Mouse (Mus musculus): Measurements from ENCODE around the gene Tuba1c. TPM values are rescaled to one million over a fixed set of nuclear protein-coding genes. Genes with fewer than 3 reads are reported as not detected.
A peak's percentile ranks its signal among the peaks of the same experiment; 100 is the strongest.

The Tuba1c gene
- total and polyA plus RNA-seq, 3 experiments: 178 to 390 (median 220) TPM

DNA sequence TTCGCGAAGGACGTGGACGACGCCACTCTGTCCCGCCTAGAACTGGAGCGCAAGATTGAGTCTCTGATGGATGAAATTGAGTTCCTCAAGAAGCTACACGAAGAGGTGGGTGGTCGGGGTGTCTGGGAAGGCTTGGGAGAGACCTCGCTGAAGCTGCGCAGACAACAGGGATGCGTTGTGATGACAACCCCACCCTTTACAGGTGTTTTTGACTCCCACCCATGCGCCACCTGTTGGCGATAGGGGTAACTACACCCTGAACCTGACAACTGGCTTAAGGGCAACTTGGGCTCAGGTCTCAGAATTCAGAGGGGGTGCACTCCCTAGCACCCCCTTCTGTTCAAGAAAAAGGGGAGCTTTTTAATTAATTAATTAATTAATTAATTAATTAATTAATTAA lies 26.6 kb downstream of the Tuba1c start:
- TF ChIP-seq ELF1 (IDR thresholded peaks at IDR 0.05; ENCODE audit: low read depth, low read length) (no peak), MAFK (IDR thresholded peaks at IDR 0.05; ENCODE audit: insufficient replicate concordance, low read length) (no peak), RAD21 (IDR thresholded peaks at IDR 0.05; ENCODE audit: low read depth, low read length) (peak; percentile 12), SMC3 (IDR thresholded peaks at IDR 0.05; ENCODE audit: low read depth, low read length) (peak; percentile 50), CTCF (conservative IDR thresholded peaks at IDR 0.05 in 1 of 2, IDR thresholded peaks at IDR 0.05 in 1 of 2; ENCODE audit: low read depth in 2 of 2, low read length in 2 of 2) (peak; percentile 67 to 92), USF2 (conservative IDR thresholded peaks at IDR 0.05; ENCODE audit: low read depth, low read length) (no peak)
- no peaks in the 10 kb centered on the region for H3K4me1 ChIP-seq (ENCODE audit: control insufficient read depth in 1 of 2, insufficient read depth in 2 of 2)
- no peak overlapping the region for H3K4me3 ChIP-seq (replicated peaks in 1 of 3; ENCODE audit: low read depth in 2 of 3, low read length in 2 of 3, poor library complexity in 1 of 3)
- no peak overlapping the region for H3K27ac ChIP-seq (ENCODE audit: insufficient read depth, low read depth)
- no peaks in the 10 kb centered on the region for H3K79me2 ChIP-seq (replicated peaks; ENCODE audit: control insufficient read depth, extremely low read depth, insufficient read depth, poor library complexity, severe bottlenecking)
- peaks cover 66% of the 10 kb centered on the region for H3K27me3 ChIP-seq (replicated peaks)
- H3K9ac ChIP-seq (ENCODE audit: insufficient read depth, low read depth): no peak overlapping the region
- peak; percentile 58 for DNase-seq (ENCODE audit: extremely low read depth)
- in situ Hi-C loops (cut with MboI; ENCODE audit: low pct_ligation_motif_present, low pct_unique_long_range_greater_than_20kb, low sequenced_read_pairs): no loop called here
- no peaks in the 10 kb centered on the region for H3K36me3 ChIP-seq (replicated peaks in 1 of 2; ENCODE audit: control insufficient read depth in 1 of 2, insufficient read depth in 1 of 2, low read length in 1 of 2)
- peaks cover 13% of the 10 kb centered on the region for H3K9me3 ChIP-seq (replicated peaks; ENCODE audit: low read length)
- no peak overlapping the region for H3K4me2 ChIP-seq (ENCODE audit: insufficient read depth, low read depth, poor library complexity, severe bottlenecking)
- dilution Hi-C loops (cut with MboI; ENCODE audit: extremely low pct_ligation_motif_present, extremely low pct_unique_long_range_greater_than_20kb, low sequenced_read_pairs): no loop called here

DNA sequence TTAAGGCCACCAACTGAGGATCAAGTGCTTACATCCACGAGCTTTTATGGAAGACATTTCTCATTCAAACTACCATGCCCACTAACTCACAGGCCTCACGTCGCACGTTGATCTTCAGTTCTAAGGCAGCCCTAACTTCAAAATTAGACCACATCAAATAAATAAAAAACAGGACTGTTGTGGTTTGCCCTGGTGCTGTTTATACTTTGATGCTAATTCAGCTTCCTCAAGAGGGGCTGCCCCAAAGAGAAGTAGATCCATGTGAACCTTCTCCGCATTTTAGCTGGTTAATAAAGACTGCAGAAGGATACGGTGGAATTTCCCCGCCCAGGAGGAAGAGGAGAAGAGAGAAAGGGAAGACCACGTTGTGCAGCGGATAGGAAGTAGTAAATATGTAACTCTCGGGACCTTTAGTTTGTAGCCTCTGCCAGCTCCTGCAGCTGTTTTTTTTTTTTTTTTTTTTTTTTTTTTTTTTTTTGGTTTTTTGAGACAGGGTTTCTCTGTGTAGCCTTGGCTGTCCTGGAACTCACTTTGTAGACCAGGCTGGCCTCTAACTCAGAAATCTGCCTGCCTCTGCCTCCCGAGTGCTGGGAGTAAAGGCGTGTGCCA lies 36.0 kb downstream of the Tuba1c start:
- no peaks in the 10 kb centered on the region for H3K79me2 ChIP-seq (replicated peaks; ENCODE audit: control insufficient read depth, extremely low read depth, insufficient read depth, poor library complexity, severe bottlenecking)
- dilution Hi-C loops (cut with MboI; ENCODE audit: extremely low pct_ligation_motif_present, extremely low pct_unique_long_range_greater_than_20kb, low sequenced_read_pairs): no loop called here
- in situ Hi-C loops (cut with MboI; ENCODE audit: low pct_ligation_motif_present, low pct_unique_long_range_greater_than_20kb, low sequenced_read_pairs): no loop called here
- peaks cover 33% of the 10 kb centered on the region for H3K27me3 ChIP-seq (replicated peaks)
- H3K9ac ChIP-seq (ENCODE audit: insufficient read depth, low read depth): no peak overlapping the region
- H3K4me1 ChIP-seq (ENCODE audit: control insufficient read depth in 1 of 2, insufficient read depth in 2 of 2): peaks cover 0 to 10% of the 10 kb centered on the region in 2 experiments; a peak in 2 of 4 replicates
- TF ChIP-seq ZNF384 (IDR thresholded peaks at IDR 0.05; ENCODE audit: low read depth, low read length): peak; percentile 73
- TF ChIP-seq CHD2 (IDR thresholded peaks at IDR 0.05; ENCODE audit: low read length): no peak
- TF ChIP-seq RAD21 (IDR thresholded peaks at IDR 0.05; ENCODE audit: low read depth, low read length): no peak
- H3K4me2 ChIP-seq (ENCODE audit: insufficient read depth, low read depth, poor library complexity, severe bottlenecking): no peak overlapping the region
- DNase-seq (ENCODE audit: extremely low read depth): no peak
- H3K27ac ChIP-seq (ENCODE audit: insufficient read depth, low read depth): no peak overlapping the region
- H3K9me3 ChIP-seq (replicated peaks; ENCODE audit: low read length): no peaks in the 10 kb centered on the region
- H3K4me3 ChIP-seq (replicated peaks in 1 of 3; ENCODE audit: low read depth in 2 of 3, low read length in 2 of 3, poor library complexity in 1 of 3): no peak overlapping the region
- H3K36me3 ChIP-seq (replicated peaks in 1 of 2; ENCODE audit: control insufficient read depth in 1 of 2, insufficient read depth in 1 of 2, low read length in 1 of 2): no peaks in the 10 kb centered on the region

DNA sequence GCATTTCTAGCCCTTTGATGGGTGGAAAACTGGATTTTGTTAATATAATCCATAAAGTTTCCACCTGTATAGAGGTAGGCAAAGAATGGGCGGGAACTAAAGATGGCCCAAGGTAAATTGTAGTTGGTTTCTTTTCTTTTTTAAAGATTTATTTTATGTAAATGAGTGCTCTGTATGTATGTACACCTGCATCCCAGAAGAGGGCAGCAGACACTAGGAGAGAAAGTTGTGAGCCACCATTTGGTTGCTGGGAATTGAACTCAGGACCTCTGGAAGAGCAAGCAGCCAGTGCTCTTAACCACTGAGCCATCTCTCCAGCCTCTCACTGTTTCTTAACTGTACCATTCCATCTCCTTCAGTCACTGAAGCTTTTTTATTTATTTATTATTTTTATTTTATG lies 42.3 kb downstream of the Tuba1c start:
- Histone ChIP-seq H3K4me3 (replicated peaks in 1 of 3; ENCODE audit: low read depth in 2 of 3, low read length in 2 of 3, poor library complexity in 1 of 3) (no peak overlapping the region), H3K9ac (ENCODE audit: insufficient read depth, low read depth) (no peak overlapping the region), H3K27me3 (replicated peaks) (peaks cover 13% of the 10 kb centered on the region), H3K9me3 (replicated peaks; ENCODE audit: low read length) (peaks cover 5% of the 10 kb centered on the region), H3K4me2 (ENCODE audit: insufficient read depth, low read depth, poor library complexity, severe bottlenecking) (no peak overlapping the region), H3K4me1 (ENCODE audit: control insufficient read depth in 1 of 2, insufficient read depth in 2 of 2) (peaks cover 2 to 15% of the 10 kb centered on the region in 2 experiments; a peak in 2 of 4 replicates), H3K27ac (ENCODE audit: insufficient read depth, low read depth) (no peak overlapping the region), H3K36me3 (replicated peaks in 1 of 2; ENCODE audit: control insufficient read depth in 1 of 2, insufficient read depth in 1 of 2, low read length in 1 of 2) (peaks cover 5 to 10% of the 10 kb centered on the region in 2 experiments), H3K79me2 (replicated peaks; ENCODE audit: control insufficient read depth, extremely low read depth, insufficient read depth, poor library complexity, severe bottlenecking) (peaks cover 9% of the 10 kb centered on the region)
- no peak for DNase-seq (ENCODE audit: extremely low read depth)
- in situ Hi-C loops (cut with MboI; ENCODE audit: low pct_ligation_motif_present, low pct_unique_long_range_greater_than_20kb, low sequenced_read_pairs) (no loop called here), dilution Hi-C loops (cut with MboI; ENCODE audit: extremely low pct_ligation_motif_present, extremely low pct_unique_long_range_greater_than_20kb, low sequenced_read_pairs) (no loop called here)
- peak; percentile 24 for TF ChIP-seq RAD21 (IDR thresholded peaks at IDR 0.05; ENCODE audit: low read depth, low read length)
- TF ChIP-seq CTCF (conservative IDR thresholded peaks at IDR 0.05 in 1 of 2, IDR thresholded peaks at IDR 0.05 in 1 of 2; ENCODE audit: low read depth in 2 of 2, low read length in 2 of 2): peak in 1 of 2 experiments; percentile 49; a peak in 2 of 4 replicates
- no peak for TF ChIP-seq ZC3H11A (IDR thresholded peaks at IDR 0.05; ENCODE audit: low read depth, low read length)
- no peak for TF ChIP-seq MAZ (IDR thresholded peaks at IDR 0.05; ENCODE audit: low read depth, low read length)
- TF ChIP-seq POLR2A (IDR thresholded peaks at IDR 0.05; ENCODE audit: low read depth, low read length): no peak
- 0 out of 2 replicates have a peak, but pooled peaks have one; percentile 3 for TF ChIP-seq SMC3 (IDR thresholded peaks at IDR 0.05; ENCODE audit: low read depth, low read length)

Measured in CH12.LX (cell line).